Mouse (Mus musculus): ENCODE results near the gene BC005537. TPM values are rescaled to one million over a fixed set of nuclear protein-coding genes. Genes with fewer than 3 reads are reported as not detected.
"Not testable (repeated sequence)": the region's sequence is repeated elsewhere in the genome, so short reads cannot be mapped to it uniquely, and the experiment has no call there.

Gene BC005537
- total RNA-seq, 2 experiments from 2014 or later: 60.2 to 142 TPM

DNA sequence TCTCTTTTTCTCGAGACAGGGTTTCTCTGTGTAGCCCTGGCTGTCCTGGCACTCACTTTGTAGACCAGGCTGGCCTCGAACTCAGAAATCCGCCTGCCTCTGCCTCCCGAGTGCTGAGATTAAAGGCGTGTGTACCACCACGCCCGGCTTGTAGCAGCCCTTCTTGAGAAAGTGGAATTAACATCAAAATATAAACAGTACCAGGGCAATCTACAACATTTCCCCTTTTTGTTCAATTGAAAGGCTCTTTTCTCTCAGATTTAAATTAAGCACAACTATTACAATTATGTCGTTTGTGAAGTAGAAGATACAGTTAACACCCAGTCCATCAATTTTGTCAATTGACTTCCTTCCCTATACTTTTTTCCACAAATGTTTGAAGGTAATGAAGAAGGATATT is 36.3 kb downstream of the BC005537 start:
- not testable (repeated sequence) for ATAC-seq (replicated peaks; ENCODE audit: poor library complexity)

DNA sequence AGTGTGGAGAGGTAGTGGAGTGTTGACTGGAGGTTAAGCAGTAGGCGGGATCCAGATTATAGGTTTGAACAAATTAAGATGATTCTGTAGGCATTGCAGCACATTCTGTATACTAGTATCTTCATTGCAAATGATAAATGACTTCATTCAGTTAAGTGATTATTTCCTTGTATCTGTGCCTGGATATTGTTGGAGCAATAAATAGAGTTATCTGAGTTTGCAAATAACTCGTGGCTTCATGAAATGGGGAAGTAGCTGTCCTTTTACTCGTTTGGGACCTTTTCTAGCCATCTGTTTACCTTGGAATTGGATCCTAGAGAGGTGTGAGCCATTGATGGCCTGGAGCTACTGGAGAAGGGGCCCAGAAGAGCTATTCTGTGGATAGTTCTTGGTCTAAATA is 38.4 kb downstream of the BC005537 start:
- no peak for ATAC-seq (replicated peaks; ENCODE audit: poor library complexity)

DNA sequence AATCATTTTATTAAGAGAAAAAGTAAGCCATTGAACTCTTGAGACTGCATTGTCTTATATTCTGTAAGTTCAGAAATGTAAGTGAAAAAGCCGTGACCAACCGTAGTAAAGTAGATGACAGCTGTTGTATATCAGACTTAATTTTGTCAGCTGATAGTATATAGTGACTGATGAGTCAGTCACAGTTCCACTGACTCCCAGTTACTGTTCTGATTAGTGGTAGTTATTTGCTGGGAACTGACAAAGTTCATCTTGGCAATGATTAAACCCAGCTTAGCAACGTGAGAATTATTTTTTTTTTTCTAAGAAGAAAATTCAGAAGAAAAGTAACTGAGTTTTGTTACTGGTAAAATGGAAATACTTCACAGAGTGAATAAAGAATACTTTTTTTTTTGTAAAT is 40.2 kb downstream of the BC005537 start:
- no peak for ATAC-seq (replicated peaks; ENCODE audit: poor library complexity)

GRCm38 (mm10) chr13:24844983-24845955 is 43.8 kb downstream of the BC005537 start, which contains the start of gene D130043K22Rik:
D130043K22Rik (plus strand) TSS chr13:24845135.
- ATAC-seq (replicated peaks; ENCODE audit: poor library complexity): peak; percentile 86

GRCm38 (mm10) chr13:24849318-24849717 is 47.9 kb downstream of the BC005537 start:
- no peak for ATAC-seq (replicated peaks; ENCODE audit: poor library complexity)

DNA sequence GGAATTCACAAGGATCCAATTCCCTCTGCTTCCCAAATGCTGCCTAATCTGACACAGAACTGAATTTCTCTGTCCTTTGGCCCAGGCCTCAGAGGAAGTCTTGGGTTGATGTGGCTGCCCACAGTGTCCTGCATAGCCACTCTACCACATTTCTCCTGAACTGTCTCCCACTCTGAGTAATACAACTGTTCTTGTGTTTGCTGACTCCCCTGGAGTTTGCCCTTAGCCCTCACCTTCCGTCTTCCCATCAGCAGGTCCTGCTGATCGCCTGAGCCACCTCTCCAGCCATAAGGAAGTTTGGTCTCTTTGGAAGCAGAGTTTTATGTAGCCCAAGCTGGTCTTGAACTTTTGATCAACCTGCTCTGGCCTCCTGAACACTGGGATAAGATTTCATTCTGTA is 50.5 kb downstream of the BC005537 start:
- no peak for ATAC-seq (replicated peaks; ENCODE audit: poor library complexity)

DNA sequence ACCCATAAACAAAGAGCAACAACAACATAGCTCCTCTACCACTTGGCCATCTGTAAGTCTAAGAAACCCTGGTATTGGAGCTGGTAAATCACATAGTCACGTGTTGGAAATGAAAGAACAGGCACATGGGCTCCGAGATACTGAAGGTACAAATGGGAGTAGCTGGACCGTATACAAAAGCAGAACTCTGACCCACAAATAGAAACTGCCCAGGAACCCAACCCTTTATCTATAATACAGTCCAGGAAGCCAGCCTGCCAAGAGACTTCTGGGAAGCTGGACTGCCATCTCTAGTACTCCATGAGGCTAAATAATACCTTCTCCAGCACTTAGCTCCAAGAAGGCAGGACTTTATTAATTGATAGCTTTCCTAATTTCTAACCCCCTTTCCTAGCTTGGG is 51.1 kb downstream of the BC005537 start:
- ATAC-seq (replicated peaks; ENCODE audit: poor library complexity): no peak

- no peak for ATAC-seq (replicated peaks; ENCODE audit: poor library complexity)
Measured at GRCm38 (mm10) chr13:24859115-24859514, 57.7 kb downstream of the BC005537 start.

DNA sequence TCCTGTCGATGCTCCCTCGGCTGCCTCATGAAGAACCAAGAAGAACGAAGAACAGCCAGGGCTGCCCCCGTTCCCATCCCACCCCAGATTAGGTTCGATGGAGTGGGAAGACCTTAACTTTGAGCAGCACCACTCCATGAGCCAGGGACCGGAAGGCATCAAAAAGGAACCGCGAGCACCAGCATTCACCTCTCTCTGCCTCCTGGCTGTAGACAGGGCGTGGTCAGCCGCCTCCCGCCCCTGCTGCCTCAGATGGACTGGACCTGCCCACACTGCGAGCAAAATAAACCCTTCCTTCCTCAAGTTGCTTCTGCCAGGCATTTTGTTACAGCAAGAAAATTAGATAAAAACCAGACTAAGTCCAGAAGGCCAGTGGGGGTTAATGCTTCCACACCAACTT is 59.6 kb downstream of the BC005537 start:
- ATAC-seq (replicated peaks; ENCODE audit: poor library complexity): no peak

DNA sequence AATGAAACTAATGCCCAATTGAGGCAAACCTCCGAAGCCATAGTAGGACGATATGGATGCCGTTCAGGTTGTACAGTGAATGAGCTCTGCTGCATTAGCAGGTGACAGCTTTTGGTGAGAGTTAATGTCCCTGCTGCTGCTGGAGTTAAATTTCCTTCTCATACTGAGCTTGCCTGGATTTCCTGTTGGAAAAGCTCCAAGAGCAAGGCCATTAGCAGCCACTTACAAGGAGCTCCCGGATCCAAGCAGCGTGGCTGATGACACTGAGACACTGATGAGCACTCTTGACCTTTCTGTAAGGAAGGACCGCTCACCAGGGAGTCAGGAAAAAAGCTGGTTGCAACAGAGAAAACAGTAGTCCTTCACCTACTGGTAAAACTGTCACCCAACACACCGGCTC is 60.6 kb downstream of the BC005537 start:
- ATAC-seq (replicated peaks; ENCODE audit: poor library complexity): no peak

DNA sequence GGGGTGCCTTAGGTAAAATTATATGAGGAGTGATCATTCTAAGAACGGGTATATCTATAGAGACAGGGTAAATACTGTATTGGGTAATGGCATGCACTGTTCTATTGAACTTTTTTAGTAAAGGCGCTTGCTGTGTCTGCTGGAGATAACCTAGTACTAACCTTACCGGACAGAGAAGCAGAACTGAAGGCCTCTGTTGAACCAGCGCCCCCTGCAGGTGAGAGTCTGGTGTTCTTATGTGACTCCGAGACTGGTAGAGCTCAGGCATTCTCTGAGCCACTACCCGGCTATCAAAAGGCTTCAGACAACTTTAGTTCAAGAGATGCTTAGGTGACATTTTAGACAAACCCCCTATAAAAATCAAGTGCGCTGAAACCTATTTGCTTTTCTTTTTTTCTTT is 61.1 kb downstream of the BC005537 start:
- ATAC-seq (replicated peaks; ENCODE audit: poor library complexity): peak; percentile 71

Other genes starting within 250 kb of the BC005537 start
- gene Ripor2, start 219.5 kb upstream of the BC005537 start, total RNA-seq (2015): 37.6 and 50.4 TPM in 2 replicates
- gene Ripor2, start 219.5 kb upstream of the BC005537 start, total RNA-seq (2017): 24.0 and 28.9 TPM in 2 replicates
- gene Armh2, start 60.4 kb upstream of the BC005537 start, total RNA-seq (2015): not detected in 2 replicates
- not detected in 2 replicates for gene Armh2, start 60.4 kb upstream of the BC005537 start, total RNA-seq (2017)
- 185 and 201 TPM in 2 replicates for gene Gmnn, start 39.7 kb upstream of the BC005537 start, total RNA-seq (2015)
- gene Gmnn, start 39.7 kb upstream of the BC005537 start, total RNA-seq (2017): 207 and 229 TPM in 2 replicates
- gene Acot13, start 29.9 kb downstream of the BC005537 start, total RNA-seq (2015): 41.4 and 46.0 TPM in 2 replicates
- gene Acot13, start 29.9 kb downstream of the BC005537 start, total RNA-seq (2017): 43.2 and 56.2 TPM in 2 replicates
- gene Tdp2, start 30.0 kb downstream of the BC005537 start, total RNA-seq (2015): 71.0 and 73.2 TPM in 2 replicates
- gene Tdp2, start 30.0 kb downstream of the BC005537 start, total RNA-seq (2017): 55.6 and 62.0 TPM in 2 replicates
- gene D130043K22Rik, start 43.5 kb downstream of the BC005537 start, total RNA-seq (2015): not detected in 2 replicates
- gene D130043K22Rik, start 43.5 kb downstream of the BC005537 start, total RNA-seq (2017): not detected in 2 replicates
- 1.2 and 2.3 TPM in 2 replicates for gene Aldh5a1, start 136.0 kb downstream of the BC005537 start, total RNA-seq (2015)
- gene Aldh5a1, start 136.0 kb downstream of the BC005537 start, total RNA-seq (2017): 1.6 and 2.4 TPM in 2 replicates
- gene Gpld1, start 141.5 kb downstream of the BC005537 start, total RNA-seq (2015): 0.07 and 0.27 TPM in 2 replicates
- gene Gpld1, start 141.5 kb downstream of the BC005537 start, total RNA-seq (2017): 0.29 and 0.68 TPM in 2 replicates
- 20.8 and 31.7 TPM in 2 replicates for gene Mrs2, start 218.7 kb downstream of the BC005537 start, total RNA-seq (2015)
- 11.7 and 12.2 TPM in 2 replicates for gene Mrs2, start 218.7 kb downstream of the BC005537 start, total RNA-seq (2017)

All from megakaryocyte progenitor cell, adult 5-6 weeks (primary cell).